Mouse (Mus musculus): ENCODE measurements at regions not wholly inside any gene's neighbourhood (a gene's known extent, or its start where the extent isn't known, plus 50 kb on each side); places are given as distances from the start of the nearest gene placed in this dataset.
"Not testable (repeated sequence)": the region's sequence is repeated elsewhere in the genome, so short reads cannot be mapped to it uniquely, and the experiment has no call there.

- no peak for DNase-seq (ENCODE audit: low spot score in 2 of 2)
These were observed 317.3 kb upstream of the 4933412E24Rik start for GRCm38 (mm10) chr15:60333573-60334306.

- DNase-seq (ENCODE audit: low spot score in 2 of 2), result no peak
These were observed 301.2 kb upstream of the 4933412E24Rik start for GRCm38 (mm10) chr15:60317577-60317976.

- DNase-seq (ENCODE audit: low spot score in 2 of 2), result no peak
These were observed 298.8 kb upstream of the 4933412E24Rik start for GRCm38 (mm10) chr15:60315210-60315609.

GRCm38 (mm10) chr15:60309909-60310308 lies 293.5 kb upstream of the 4933412E24Rik start:
- peak; percentile 82 to 94 for DNase-seq (ENCODE audit: low spot score in 2 of 2)

GRCm38 (mm10) chr15:60308968-60309367 lies 292.6 kb upstream of the 4933412E24Rik start:
- peak in 1 of 2 experiments; percentile 20 for DNase-seq (ENCODE audit: low spot score in 2 of 2)

- no peak for DNase-seq (ENCODE audit: low spot score in 2 of 2)
These were observed 291.7 kb upstream of the 4933412E24Rik start for GRCm38 (mm10) chr15:60308126-60308525.

- DNase-seq (ENCODE audit: low spot score in 2 of 2), result no peak
These were observed 287.1 kb upstream of the 4933412E24Rik start for GRCm38 (mm10) chr15:60303501-60303900.

GRCm38 (mm10) chr15:60301939-60302338 lies 285.5 kb upstream of the 4933412E24Rik start:
- no peak for DNase-seq (ENCODE audit: low spot score in 2 of 2)

- no peak for DNase-seq (ENCODE audit: low spot score in 2 of 2)
These were observed 268.9 kb upstream of the 4933412E24Rik start for GRCm38 (mm10) chr15:60285321-60285720.

- no peak for DNase-seq (ENCODE audit: low spot score in 2 of 2)
These were observed 264.0 kb upstream of the 4933412E24Rik start for GRCm38 (mm10) chr15:60280378-60280777.

GRCm38 (mm10) chr15:60253661-60254060 lies 237.2 kb upstream of the 4933412E24Rik start:
- DNase-seq (ENCODE audit: low spot score in 2 of 2), result not testable (repeated sequence)

GRCm38 (mm10) chr15:60226335-60226938 lies 210.0 kb upstream of the 4933412E24Rik start:
- no peak for DNase-seq (ENCODE audit: low spot score in 2 of 2)

GRCm38 (mm10) chr15:60195070-60195469 lies 178.7 kb upstream of the 4933412E24Rik start:
- peak in 1 of 2 experiments; percentile 16 for DNase-seq (ENCODE audit: low spot score in 2 of 2)

- peak in 1 of 2 experiments; percentile 56 for DNase-seq (ENCODE audit: low spot score in 2 of 2)
These were observed 176.7 kb upstream of the 4933412E24Rik start for GRCm38 (mm10) chr15:60193157-60193556.

GRCm38 (mm10) chr15:60187002-60187715 lies 170.7 kb upstream of the 4933412E24Rik start:
- no peak for DNase-seq (ENCODE audit: low spot score in 2 of 2)

- no peak for DNase-seq (ENCODE audit: low spot score in 2 of 2)
These were observed 125.2 kb upstream of the 4933412E24Rik start for GRCm38 (mm10) chr15:60141554-60142070.

GRCm38 (mm10) chr15:60136671-60137070 lies 120.3 kb upstream of the 4933412E24Rik start:
- no peak for DNase-seq (ENCODE audit: low spot score in 2 of 2)

- DNase-seq (ENCODE audit: low spot score in 2 of 2), result no peak
These were observed 118.1 kb upstream of the 4933412E24Rik start for GRCm38 (mm10) chr15:60134515-60134914.

GRCm38 (mm10) chr15:60132701-60133100 lies 116.3 kb upstream of the 4933412E24Rik start:
- no peak for DNase-seq (ENCODE audit: low spot score in 2 of 2)

GRCm38 (mm10) chr15:60124461-60124860 lies 108.0 kb upstream of the 4933412E24Rik start:
- DNase-seq (ENCODE audit: low spot score in 2 of 2), result no peak

GRCm38 (mm10) chr15:60119926-60120325 lies 103.5 kb upstream of the 4933412E24Rik start:
- DNase-seq (ENCODE audit: low spot score in 2 of 2), result no peak

GRCm38 (mm10) chr15:60111885-60112284 lies 95.5 kb upstream of the 4933412E24Rik start:
- DNase-seq (ENCODE audit: low spot score in 2 of 2), result no peak
